Mouse (Mus musculus) kidney, adult 2 months (tissue): ENCODE measurements around the gene 1520401A03Rik.

Experiments
- CTCF ChIP-seq: fragments of 200-500 bp; conservative IDR thresholded peaks from 2 replicates; pipeline ENCODE4 v1.5.1; 2011; ENCODE audit warnings: low read depth, mild to moderate bottlenecking, control low read depth, low read length, moderate library complexity, mixed read lengths; ENCODE audit not compliant: insufficient read depth, insufficient read length
- POLR2A ChIP-seq: fragments of 200-500 bp; IDR thresholded peaks from one replicate; pipeline ENCODE4 v1.6.1; 2011; ENCODE audit warnings: low read depth, low read length, control low read depth

DNA sequence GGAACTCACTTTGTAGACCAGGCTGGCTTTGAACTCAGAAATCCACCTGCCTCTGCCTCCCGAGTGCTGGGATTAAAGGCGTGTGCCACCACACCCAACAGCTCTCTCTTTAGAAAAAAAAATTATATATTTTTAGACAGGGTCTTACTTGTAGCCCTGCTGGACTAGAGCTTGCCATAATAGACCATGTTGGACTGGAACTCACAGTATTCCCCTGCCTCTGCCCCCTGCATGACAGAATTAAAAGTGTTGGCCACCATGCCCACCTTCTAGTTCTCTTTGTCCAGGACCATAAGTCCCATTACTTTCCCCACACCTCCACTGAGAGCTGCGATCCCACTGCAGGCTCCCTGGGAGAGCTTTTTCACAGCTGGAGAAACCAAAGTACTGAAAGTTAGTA, 24.9 kb upstream of the 1520401A03Rik start:
- no peak for TF ChIP-seq POLR2A
- TF ChIP-seq CTCF = no peak
